Mouse (Mus musculus): ENCODE measurements around the gene Dnajc2. TPM values are rescaled to one million over a fixed set of nuclear protein-coding genes. Genes with fewer than 3 reads are reported as not detected.
"Not testable (repeated sequence)": the region's sequence is repeated elsewhere in the genome, so short reads cannot be mapped to it uniquely, and the experiment has no call there.

Gene Dnajc2
- polyA plus RNA-seq, 1 experiment: 0.83 TPM

GRCm38 (mm10) chr5:21714447-21714846 is 70.6 kb downstream of the Dnajc2 start:
- Histone ChIP-seq H3K4me1 (ENCODE audit: control insufficient read depth) (0 out of 2 replicates have a peak, but pooled peaks cover 3% of the 10 kb centered on the region), H3K9me3 (ENCODE audit: control insufficient read depth, low read length) (no peaks in the 10 kb centered on the region), H3K27me3 (ENCODE audit: control insufficient read depth) (peaks cover 11% of the 10 kb centered on the region), H3K4me3 (replicated peaks) (no peak overlapping the region), H3K36me3 (ENCODE audit: control insufficient read depth) (no peaks in the 10 kb centered on the region)
- no peak for TF ChIP-seq GATA1 (IDR thresholded peaks at IDR 0.05; ENCODE audit: low read length)
- no peak for TF ChIP-seq TAL1 (IDR thresholded peaks at IDR 0.05; ENCODE audit: low read length)

GRCm38 (mm10) chr5:21712127-21712715 is 72.8 kb downstream of the Dnajc2 start:
- TF ChIP-seq TAL1 (IDR thresholded peaks at IDR 0.05; ENCODE audit: low read length) (no peak), GATA1 (IDR thresholded peaks at IDR 0.05; ENCODE audit: low read length) (no peak)
- H3K4me1 ChIP-seq (ENCODE audit: control insufficient read depth): 0 out of 2 replicates have a peak, but pooled peaks cover 3% of the 10 kb centered on the region
- H3K4me3 ChIP-seq (replicated peaks): no peak overlapping the region
- no peaks in the 10 kb centered on the region for H3K9me3 ChIP-seq (ENCODE audit: control insufficient read depth, low read length)
- H3K36me3 ChIP-seq (ENCODE audit: control insufficient read depth): no peaks in the 10 kb centered on the region
- peaks cover 11% of the 10 kb centered on the region for H3K27me3 ChIP-seq (ENCODE audit: control insufficient read depth)

- H3K36me3 ChIP-seq (ENCODE audit: control insufficient read depth); H3K9me3 ChIP-seq (ENCODE audit: control insufficient read depth, low read length); H3K4me3 ChIP-seq (replicated peaks): not testable (repeated sequence)
- peaks cover 10% of the 10 kb centered on the region for H3K4me1 ChIP-seq (ENCODE audit: control insufficient read depth)
- H3K27me3 ChIP-seq (ENCODE audit: control insufficient read depth): peaks cover 11% of the 10 kb centered on the region
These were observed 77.0 kb downstream of the Dnajc2 start for GRCm38 (mm10) chr5:21708011-21708410.

Other genes with a start within 250 kb of the Dnajc2 start
- gene Lrrc17, start 241.7 kb downstream of the Dnajc2 start, polyA plus RNA-seq (2012): not detected in 2 replicates
- not detected in 2 replicates for gene Fbxl13, start 139.6 kb downstream of the Dnajc2 start, polyA plus RNA-seq (2012)
- 0.21 and 0.24 TPM in 2 replicates for gene Armc10, start 139.4 kb downstream of the Dnajc2 start, polyA plus RNA-seq (2012)
- gene Napepld, start 83.9 kb downstream of the Dnajc2 start, polyA plus RNA-seq (2012): 0.06 and 0.14 TPM in 2 replicates
- gene Pmpcb, start 48.1 kb downstream of the Dnajc2 start, polyA plus RNA-seq (2012): 1.3 and 1.4 TPM in 2 replicates
- 1.0 and 1.5 TPM in 2 replicates for gene Psmc2, start within 50 bp of the Dnajc2 start, polyA plus RNA-seq (2012)
- not detected in 2 replicates for gene Slc26a5, start 80.4 kb upstream of the Dnajc2 start, polyA plus RNA-seq (2012)